14 mouse cellular contexts compared by ENCODE assay signal in genomic region chr14:30868826-30869225, GRCm38 (mm10). TPM values are rescaled to one million over a fixed set of nuclear protein-coding genes. Genes with fewer than 3 reads are reported as not detected.
DNase-seq lines count a peak whose midpoint lies in the region; ATAC-seq and TF ChIP-seq lines count a peak whose summit lies in the region.
"Had no signal": no experiment of that assay in that cellular context is flagged by ENCODE, and none has a peak within 500 bp of the region (broad histone marks: within the 10 kb centered on the region; RNA-seq: fewer than 3 reads in every experiment).

No protein-coding gene starts in this region.

- H3K9me3 ChIP-seq in heart, embryonic 12.5 days (replicated peaks), result no peaks in the 10 kb centered on the region
- no peaks in the 10 kb centered on the region for H3K9me3 ChIP-seq in liver, embryonic 12.5 days (replicated peaks)
- no peaks in the 10 kb centered on the region for H3K9me3 ChIP-seq in liver, embryonic 11.5 days (ENCODE audit: control insufficient read depth, low read length)
- H3K9me3 ChIP-seq in liver, embryonic 13.5 days (replicated peaks), result no peaks in the 10 kb centered on the region
- no peaks in the 10 kb centered on the region for H3K9me3 ChIP-seq in forebrain, embryonic 14.5 days (replicated peaks; ENCODE audit: control insufficient read depth, low read length)
- H3K9me3 ChIP-seq: forebrain, embryonic 10.5 days; midbrain, embryonic 15.5 days; neural tube, embryonic 15.5 days had no signal

- DNase-seq in heart, adult 9 months (ENCODE audit: low spot score in 2 of 2), result no peak
- no peak for DNase-seq in liver, embryonic 11.5 days (ENCODE audit: low spot score)
- DNase-seq in liver, embryonic 13.5 days, result no peak
- DNase-seq in forebrain, embryonic 14.5 days (ENCODE audit: low spot score), result no peak
- no peak for DNase-seq in thymus, adult 2 months
- DNase-seq: B cell, adult 2 months; cerebellum, adult 8-10 months; kidney, postnatal 36 days had no signal

- H3K27ac ChIP-seq in heart, embryonic 12.5 days (ENCODE audit: poor library complexity, severe bottlenecking), result 0 out of 2 replicates have a peak overlapping the region, but pooled peaks have one; percentile 84
- peak overlapping the region; percentile 67; the same call in 1 of the 2 replicates for H3K27ac ChIP-seq in liver, embryonic 12.5 days
- H3K27ac ChIP-seq in liver, embryonic 11.5 days (ENCODE audit: low read depth, low read length), result no peak overlapping the region
- peak overlapping the region; percentile 60 for H3K27ac ChIP-seq in liver, embryonic 13.5 days
- no peak overlapping the region for H3K27ac ChIP-seq in forebrain, embryonic 14.5 days (ENCODE audit: low read depth, low read length)
- H3K27ac ChIP-seq in thymus, adult 2 months (ENCODE audit: control insufficient read depth, insufficient read depth, low read length), result no peak overlapping the region
- H3K27ac ChIP-seq: forebrain, embryonic 10.5 days; hindbrain, embryonic 14.5 days; midbrain, embryonic 15.5 days; neural tube, embryonic 15.5 days had no signal

- WGBS in heart, embryonic 12.5 days, result 72% methylated on average over 10 of the region's 10 CpGs
- WGBS in liver, embryonic 12.5 days (ENCODE audit: insufficient replicate concordance), result 68% methylated on average over 10 of the region's 10 CpGs
- 75% methylated on average over 10 of the region's 10 CpGs for WGBS in liver, embryonic 11.5 days
- WGBS in liver, embryonic 13.5 days (ENCODE audit: insufficient replicate concordance), result 63% methylated on average over 10 of the region's 10 CpGs
- WGBS in forebrain, embryonic 14.5 days, result 92% methylated on average over 10 of the region's 10 CpGs
- WGBS in thymus, adult 2 months, result 95% methylated on average over 10 of the region's 10 CpGs

- H3K4me2 ChIP-seq in heart, embryonic 12.5 days, result no peak overlapping the region
- no peak overlapping the region for H3K4me2 ChIP-seq in liver, embryonic 12.5 days
- H3K4me2 ChIP-seq in liver, embryonic 11.5 days, result no peak overlapping the region
- no peak overlapping the region for H3K4me2 ChIP-seq in liver, embryonic 13.5 days
- H3K4me2 ChIP-seq in forebrain, embryonic 14.5 days (ENCODE audit: low read length), result no peak overlapping the region
- H3K4me2 ChIP-seq: hindbrain, embryonic 14.5 days; midbrain, embryonic 15.5 days; neural tube, embryonic 15.5 days had no signal

- no peak for TF ChIP-seq POLR2A in thymus, adult 2 months (IDR thresholded peaks at IDR 0.05; ENCODE audit: control insufficient read depth, extremely low read depth, insufficient read depth, low read length, poor library complexity)

- no peak for ATAC-seq in heart, embryonic 12.5 days (ENCODE audit: insufficient number of reproducible peaks, low FRiP score)
- no peak for ATAC-seq in liver, embryonic 12.5 days
- no peak for ATAC-seq in liver, embryonic 11.5 days (replicated peaks; ENCODE audit: low FRiP score)
- ATAC-seq in liver, embryonic 13.5 days (ENCODE audit: low read depth), result no peak
- ATAC-seq in forebrain, embryonic 14.5 days, result no peak
- ATAC-seq: midbrain, embryonic 15.5 days had no signal

- TF ChIP-seq CTCF in thymus, adult 2 months (IDR thresholded peaks at IDR 0.05; ENCODE audit: borderline replicate concordance, control insufficient read depth, extremely low read depth, insufficient read depth, low read length, poor library complexity), result no peak

- no peak overlapping the region for H3K4me3 ChIP-seq in heart, embryonic 12.5 days
- no peak overlapping the region for H3K4me3 ChIP-seq in liver, embryonic 12.5 days
- H3K4me3 ChIP-seq in liver, embryonic 11.5 days (ENCODE audit: low read depth, low read length), result no peak overlapping the region
- no peak overlapping the region for H3K4me3 ChIP-seq in liver, embryonic 13.5 days (replicated peaks)
- H3K4me3 ChIP-seq in forebrain, embryonic 14.5 days (ENCODE audit: low read depth, low read length), result no peak overlapping the region
- no peak overlapping the region for H3K4me3 ChIP-seq in thymus, adult 2 months (ENCODE audit: control insufficient read depth, insufficient read depth, low read length)
- H3K4me3 ChIP-seq: forebrain, embryonic 10.5 days; midbrain, embryonic 15.5 days; neural tube, embryonic 15.5 days had no signal

- H3K9ac ChIP-seq in heart, embryonic 12.5 days, result no peak overlapping the region
- H3K9ac ChIP-seq in liver, embryonic 12.5 days, result no peak overlapping the region
- H3K9ac ChIP-seq in liver, embryonic 11.5 days (ENCODE audit: low read depth, low read length), result no peak overlapping the region
- H3K9ac ChIP-seq in liver, embryonic 13.5 days, result no peak overlapping the region
- no peak overlapping the region for H3K9ac ChIP-seq in forebrain, embryonic 14.5 days (ENCODE audit: low read length)
- H3K9ac ChIP-seq: hindbrain, embryonic 14.5 days; midbrain, embryonic 15.5 days; neural tube, embryonic 15.5 days had no signal

- peaks cover 15% of the 10 kb centered on the region; the same call in 1 of the 2 replicates for H3K36me3 ChIP-seq in heart, embryonic 12.5 days
- H3K36me3 ChIP-seq in liver, embryonic 12.5 days, result peaks cover 45% of the 10 kb centered on the region
- peaks cover 3% of the 10 kb centered on the region; the same call in 1 of the 2 replicates for H3K36me3 ChIP-seq in liver, embryonic 11.5 days (ENCODE audit: control insufficient read depth, insufficient read depth, low read length)
- peaks cover 15% of the 10 kb centered on the region; the same call in 1 of the 2 replicates for H3K36me3 ChIP-seq in liver, embryonic 13.5 days
- peaks cover 19% of the 10 kb centered on the region for H3K36me3 ChIP-seq in forebrain, embryonic 14.5 days (ENCODE audit: control insufficient read depth, insufficient read depth, low read length)
- no peaks in the 10 kb centered on the region for H3K36me3 ChIP-seq in thymus, adult 2 months (ENCODE audit: control insufficient read depth, insufficient read depth, low read length)

- H3K27me3 ChIP-seq in heart, embryonic 12.5 days (replicated peaks), result no peaks in the 10 kb centered on the region
- H3K27me3 ChIP-seq in liver, embryonic 12.5 days (replicated peaks), result no peaks in the 10 kb centered on the region
- no peaks in the 10 kb centered on the region for H3K27me3 ChIP-seq in liver, embryonic 11.5 days (replicated peaks; ENCODE audit: control insufficient read depth, insufficient read depth, low read length)
- no peaks in the 10 kb centered on the region for H3K27me3 ChIP-seq in liver, embryonic 13.5 days
- H3K27me3 ChIP-seq in forebrain, embryonic 14.5 days (replicated peaks; ENCODE audit: control insufficient read depth, insufficient read depth, low read length), result no peaks in the 10 kb centered on the region
- no peaks in the 10 kb centered on the region for H3K27me3 ChIP-seq in thymus, adult 2 months (ENCODE audit: control insufficient read depth, insufficient read depth, low read length)
- H3K27me3 ChIP-seq: midbrain, embryonic 15.5 days; neural tube, embryonic 15.5 days had no signal

- peaks cover 29% of the 10 kb centered on the region for H3K4me1 ChIP-seq in heart, embryonic 12.5 days (replicated peaks)
- peaks cover 26% of the 10 kb centered on the region for H3K4me1 ChIP-seq in liver, embryonic 12.5 days
- H3K4me1 ChIP-seq in liver, embryonic 11.5 days (replicated peaks; ENCODE audit: control insufficient read depth, insufficient read depth, low read length), result peaks cover 20% of the 10 kb centered on the region
- peaks cover 20% of the 10 kb centered on the region for H3K4me1 ChIP-seq in liver, embryonic 13.5 days (replicated peaks)
- H3K4me1 ChIP-seq in forebrain, embryonic 14.5 days (ENCODE audit: control insufficient read depth, insufficient read depth, low read length), result no peaks in the 10 kb centered on the region
- no peaks in the 10 kb centered on the region for H3K4me1 ChIP-seq in thymus, adult 2 months (replicated peaks; ENCODE audit: control insufficient read depth, insufficient read depth, low read length)
- H3K4me1 ChIP-seq: midbrain, embryonic 15.5 days had no signal

RNA-seq across cellular contexts. Expression of gene Mustn1, which starts 10.2 kb away (rescaled TPM):
- polyA plus RNA-seq in heart, embryonic 12.5 days (2016; fragmentation: Nextera tagmentation; extraction: Ambion mirVana), result 2.3 and 2.6 TPM in 2 replicates
- 0.49 and 0.51 TPM in 2 replicates for polyA plus RNA-seq in liver, embryonic 12.5 days (2016; fragmentation: Nextera tagmentation; extraction: Ambion mirVana)
- polyA plus RNA-seq in liver, embryonic 11.5 days (2014; fragmentation: Nextera tagmentation; extraction: Ambion mirVana), result 0.25 and 0.45 TPM in 2 replicates
- 0.56 and 0.60 TPM in 2 replicates for polyA plus RNA-seq in liver, embryonic 13.5 days (2015; fragmentation: Nextera tagmentation; extraction: Ambion mirVana)
- polyA plus RNA-seq in forebrain, embryonic 14.5 days (2014; fragmentation: Nextera tagmentation; extraction: Ambion mirVana), result 0.74 and 1.0 TPM in 2 replicates
- polyA plus RNA-seq in thymus, adult 2 months (2012; rRNA removed), result 3.1 TPM in 2 replicates

RNA-seq across cellular contexts. Expression of gene Itih4, which starts 17.4 kb away (rescaled TPM):
- 0.17 TPM in 1 of 2 replicates, not detected in the other for polyA plus RNA-seq in heart, embryonic 12.5 days (2016; fragmentation: Nextera tagmentation; extraction: Ambion mirVana)
- 8.8 and 9.2 TPM in 2 replicates for polyA plus RNA-seq in liver, embryonic 12.5 days (2016; fragmentation: Nextera tagmentation; extraction: Ambion mirVana)
- 3.4 and 4.4 TPM in 2 replicates for polyA plus RNA-seq in liver, embryonic 11.5 days (2014; fragmentation: Nextera tagmentation; extraction: Ambion mirVana)
- polyA plus RNA-seq in liver, embryonic 13.5 days (2015; fragmentation: Nextera tagmentation; extraction: Ambion mirVana), result 25.3 and 27.0 TPM in 2 replicates
- polyA plus RNA-seq in forebrain, embryonic 14.5 days (2014; fragmentation: Nextera tagmentation; extraction: Ambion mirVana), result not detected in 2 replicates
- 1.4 and 3.6 TPM in 2 replicates for polyA plus RNA-seq in thymus, adult 2 months (2012; rRNA removed)
- polyA plus RNA-seq: forebrain, embryonic 10.5 days; hindbrain, embryonic 14.5 days; midbrain, embryonic 15.5 days had no signal

RNA-seq across cellular contexts. Expression of gene Tmem110, which starts 43.4 kb away (rescaled TPM):
- polyA plus RNA-seq in heart, embryonic 12.5 days (2016; fragmentation: Nextera tagmentation; extraction: Ambion mirVana), result 19.1 and 21.1 TPM in 2 replicates
- 16.1 and 17.3 TPM in 2 replicates for polyA plus RNA-seq in liver, embryonic 12.5 days (2016; fragmentation: Nextera tagmentation; extraction: Ambion mirVana)
- polyA plus RNA-seq in liver, embryonic 11.5 days (2014; fragmentation: Nextera tagmentation; extraction: Ambion mirVana), result 22.6 and 26.1 TPM in 2 replicates
- 11.6 and 11.8 TPM in 2 replicates for polyA plus RNA-seq in liver, embryonic 13.5 days (2015; fragmentation: Nextera tagmentation; extraction: Ambion mirVana)
- polyA plus RNA-seq in forebrain, embryonic 14.5 days (2014; fragmentation: Nextera tagmentation; extraction: Ambion mirVana), result 15.6 and 16.4 TPM in 2 replicates
- 20.1 and 27.6 TPM in 2 replicates for polyA plus RNA-seq in thymus, adult 2 months (2012; rRNA removed)

RNA-seq across cellular contexts. Expression of gene Itih3, which starts 54.7 kb away (rescaled TPM):
- 1.4 and 2.2 TPM in 2 replicates for polyA plus RNA-seq in heart, embryonic 12.5 days (2016; fragmentation: Nextera tagmentation; extraction: Ambion mirVana)
- polyA plus RNA-seq in liver, embryonic 12.5 days (2016; fragmentation: Nextera tagmentation; extraction: Ambion mirVana), result 74.1 and 74.2 TPM in 2 replicates
- polyA plus RNA-seq in liver, embryonic 11.5 days (2014; fragmentation: Nextera tagmentation; extraction: Ambion mirVana), result 57.8 and 64.8 TPM in 2 replicates
- polyA plus RNA-seq in liver, embryonic 13.5 days (2015; fragmentation: Nextera tagmentation; extraction: Ambion mirVana), result 114 and 122 TPM in 2 replicates
- polyA plus RNA-seq in forebrain, embryonic 14.5 days (2014; fragmentation: Nextera tagmentation; extraction: Ambion mirVana), result 0.19 and 0.62 TPM in 2 replicates
- polyA plus RNA-seq in thymus, adult 2 months (2012; rRNA removed), result 0.19 and 0.66 TPM in 2 replicates

Comparison
In these comparisons a context has a peak if more than half of its experiments do, and no peak if none do; other contexts are left out.
1. H3K27ac ChIP-seq: peak in heart, embryonic 12.5 days (single experiment), liver, embryonic 12.5 days (single experiment) and liver, embryonic 13.5 days (single experiment); none in liver, embryonic 11.5 days (single experiment), forebrain, embryonic 14.5 days (single experiment) and thymus, adult 2 months (single experiment).